Mouse (Mus musculus) olfactory bulb, adult 2 months (tissue): ENCODE measurements around the gene Psmb4. TPM values are rescaled to one million over a fixed set of nuclear protein-coding genes. Genes with fewer than 3 reads are reported as not detected.
"Not testable (repeated sequence)": the region's sequence is repeated elsewhere in the genome, so short reads cannot be mapped to it uniquely, and the experiment has no call there.

Experiments used
- H3K27ac ChIP-seq: fragments of 200-500 bp; 2 replicates; pipeline ENCODE4 v1.5.1; 2012; ENCODE audit warnings: low read depth, low read length; ENCODE audit not compliant: insufficient read depth
- H3K4me1 ChIP-seq: fragments of 200-500 bp; 2 replicates; pipeline ENCODE4 v1.6.1; 2012; ENCODE audit warnings: low read length; ENCODE audit not compliant: control insufficient read depth, insufficient read depth
- H3K4me3 ChIP-seq: fragments of 200-500 bp; 2 replicates; pipeline ENCODE4 v1.5.1; 2012; ENCODE audit warnings: mild to moderate bottlenecking, low read depth, low read length, moderate library complexity; ENCODE audit not compliant: insufficient read depth
- CTCF ChIP-seq: fragments of 200-500 bp; IDR thresholded peaks from 2 replicates; pipeline ENCODE4 v1.5.1; 2012; ENCODE audit warnings: low read depth, mild to moderate bottlenecking, low read length, moderate library complexity; ENCODE audit not compliant: insufficient read depth
- POLR2A ChIP-seq: fragments of 200-500 bp; IDR thresholded peaks from 2 replicates; pipeline ENCODE4 v1.6.1; 2012; ENCODE audit warnings: mild to moderate bottlenecking, low read depth, low read length, moderate library complexity; ENCODE audit not compliant: insufficient read depth
- WGBS: fragments of 180-500 bp; shearing (Covaris S2); methylation state at CpG from one replicate; pipeline ENCODE4 v1.1.7; 2018; 5-methylcytosine and 5-hydroxymethylcytosine counted together
- polyA plus RNA-seq: library from polyadenylated mRNA; stranded (reverse); fragments of >200 nt; gene quantifications from 2 replicates; pipeline ENCODE4 v1.2.4, GENCODE M21; 2012; ENCODE audit warnings: low replicate concordance; ENCODE audit not compliant: missing spikeins, insufficient read depth, insufficient read length

The Psmb4 gene
- polyA plus RNA-seq = not detected in 2 replicates

- H3K4me1 ChIP-seq = peaks cover 5% of the 10 kb centered on the region
- WGBS = under 1% methylated on average over 61 of the region's 61 CpGs
- peak within 1 kb of the TSS; percentile 63 for H3K27ac ChIP-seq
- peak; percentile 73 for TF ChIP-seq POLR2A
- TF ChIP-seq CTCF = no peak
- peak within 1 kb of the TSS; percentile 88 for H3K4me3 ChIP-seq
Observed at GRCm38 (mm10) chr3:94886316-94887224, at the start of gene Psmb4. Gene Psmb4 (minus strand): TSS chr3:94886961.

DNA sequence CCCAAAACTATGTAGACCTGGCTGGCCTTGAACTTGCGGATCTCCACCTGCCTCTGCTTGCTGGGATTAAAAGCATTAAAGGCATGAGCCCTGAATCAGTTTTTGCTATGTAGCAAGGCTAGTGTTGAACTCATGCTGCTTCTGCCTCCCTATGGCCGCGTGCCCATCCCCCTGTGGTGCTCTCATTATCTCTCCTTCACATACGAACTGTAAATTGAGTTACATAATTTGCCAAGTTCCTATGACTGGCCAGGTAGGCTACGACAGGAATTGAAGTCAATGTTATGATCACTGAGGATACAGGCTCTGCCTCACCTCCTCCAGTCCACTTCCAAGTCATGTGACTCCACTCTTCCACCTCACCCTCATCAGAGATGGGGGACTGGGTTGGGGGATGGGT, 49.4 kb upstream of the Psmb4 start:
- not testable (repeated sequence) for H3K27ac ChIP-seq, H3K4me1 ChIP-seq, H3K4me3 ChIP-seq
- 85% methylated on average over 5 of the region's 5 CpGs for WGBS

GRCm38 (mm10) chr3:94935332-94935731, 48.6 kb upstream of the Psmb4 start:
- not testable (repeated sequence) for H3K4me1 ChIP-seq, H3K4me3 ChIP-seq, H3K27ac ChIP-seq
- WGBS = 91% methylated on average over 3 of the region's 3 CpGs

- WGBS = over 99% methylated on average over 3 of the region's 3 CpGs
- not testable (repeated sequence) for H3K4me1 ChIP-seq, H3K27ac ChIP-seq, H3K4me3 ChIP-seq
Observed at GRCm38 (mm10) chr3:94934564-94934963, 47.8 kb upstream of the Psmb4 start.

- not testable (repeated sequence) for H3K4me1 ChIP-seq, H3K4me3 ChIP-seq, H3K27ac ChIP-seq
- WGBS = no CpG with 5 or more reads among the region's 2 CpGs
Observed at GRCm38 (mm10) chr3:94933604-94934003, 46.8 kb upstream of the Psmb4 start.

GRCm38 (mm10) chr3:94932809-94933564, 46.2 kb upstream of the Psmb4 start, which contains the start of gene Selenbp1:
Gene Selenbp1 (plus strand): TSS chr3:94933056.
- peak within 1 kb of the TSS; percentile 42; the same call in 1 of the 2 replicates for H3K27ac ChIP-seq
- no peak for TF ChIP-seq CTCF
- TF ChIP-seq POLR2A = 0 out of 2 replicates have a peak, but pooled peaks have one; percentile 20
- 21% methylated on average over 16 of the region's 16 CpGs for WGBS
- H3K4me3 ChIP-seq = peak within 1 kb of the TSS; percentile 38
- peaks cover 7% of the 10 kb centered on the region for H3K4me1 ChIP-seq

DNA sequence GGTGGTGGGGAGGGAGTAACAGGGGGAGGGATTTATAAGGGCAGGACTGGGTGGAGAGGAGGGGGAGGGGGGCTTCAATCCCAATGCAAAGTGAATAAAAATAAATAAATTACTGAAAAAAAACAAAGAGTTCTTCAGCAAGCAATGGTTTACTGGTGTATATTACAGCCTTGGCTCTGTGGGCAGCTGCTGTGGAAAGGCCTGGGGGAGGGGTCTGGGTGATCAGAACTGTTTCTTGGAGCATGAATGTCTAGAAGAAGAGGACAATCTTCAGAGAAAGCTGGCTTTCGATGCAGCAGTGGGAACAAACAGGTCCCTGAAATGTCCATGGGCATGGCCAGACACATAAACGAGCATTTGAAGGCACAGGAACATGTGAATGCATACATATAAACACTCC, 45.5 kb upstream of the Psmb4 start:
- H3K4me3 ChIP-seq, H3K27ac ChIP-seq, H3K4me1 ChIP-seq: not testable (repeated sequence)
- 47% methylated on average over 2 of the region's 2 CpGs for WGBS

GRCm38 (mm10) chr3:94931427-94932082, 44.8 kb upstream of the Psmb4 start:
- H3K4me3 ChIP-seq, H3K4me1 ChIP-seq, H3K27ac ChIP-seq: not testable (repeated sequence)
- 93% methylated on average over 10 of the region's 10 CpGs for WGBS

- H3K4me1 ChIP-seq, H3K27ac ChIP-seq, H3K4me3 ChIP-seq: not testable (repeated sequence)
- 64% methylated on average over 7 of the region's 7 CpGs for WGBS
Observed at GRCm38 (mm10) chr3:94930386-94931266, 43.9 kb upstream of the Psmb4 start.

GRCm38 (mm10) chr3:94928979-94929378, 42.2 kb upstream of the Psmb4 start:
- H3K4me1 ChIP-seq, H3K27ac ChIP-seq, H3K4me3 ChIP-seq: not testable (repeated sequence)
- 93% methylated on average over 4 of the region's 4 CpGs for WGBS

DNA sequence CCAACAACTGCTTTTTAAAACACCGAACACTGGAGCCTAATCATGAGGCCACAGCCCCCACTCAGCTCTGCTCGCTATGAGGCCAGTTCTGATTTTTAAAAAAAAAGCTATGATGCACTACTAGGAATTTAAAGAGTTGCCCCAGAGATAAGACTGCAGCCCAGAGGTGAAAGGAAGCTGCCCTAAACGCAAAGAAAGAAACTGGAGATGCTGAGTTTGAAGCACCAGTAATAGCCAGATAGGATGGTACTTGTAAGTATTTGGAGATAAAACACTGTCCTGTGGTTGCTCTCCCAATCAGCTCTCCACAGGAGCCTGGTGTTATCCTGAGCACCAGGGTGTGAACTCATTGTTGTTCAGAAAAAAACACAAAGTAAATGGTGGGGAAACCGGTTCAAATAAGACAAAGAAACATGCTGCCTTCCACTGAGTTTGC, 39.6 kb upstream of the Psmb4 start:
- not testable (repeated sequence) for H3K27ac ChIP-seq, H3K4me1 ChIP-seq, H3K4me3 ChIP-seq
- 65% methylated on average over 4 of the region's 4 CpGs for WGBS
